Mouse (Mus musculus): ENCODE measurements around the gene Tbx20. TPM values are rescaled to one million over a fixed set of nuclear protein-coding genes. Genes with fewer than 3 reads are reported as not detected.

The Tbx20 gene
- polyA plus RNA-seq, 1 experiment, result 1.6 TPM

DNA sequence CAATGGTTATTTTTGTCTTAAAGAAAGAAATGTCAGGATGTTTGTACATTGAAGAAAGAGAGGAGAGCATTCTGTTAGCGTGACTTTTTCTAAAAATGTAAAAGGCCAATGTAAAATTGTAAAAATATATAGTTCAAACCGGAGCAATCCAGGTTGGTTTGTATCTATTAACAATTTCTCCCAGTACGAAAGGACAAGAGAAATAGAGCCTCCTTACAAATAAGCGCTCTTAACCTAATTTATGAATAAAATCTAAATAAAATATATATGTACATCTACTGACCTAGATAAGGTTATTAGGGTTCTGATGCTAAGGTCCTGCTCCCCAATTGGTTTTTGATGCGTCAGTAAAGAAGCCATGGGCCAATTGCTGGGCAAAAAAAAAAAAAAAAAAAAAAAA lies 29.1 kb downstream of the Tbx20 start:
- no peak for TF ChIP-seq CTCF (IDR thresholded peaks at IDR 0.05; ENCODE audit: borderline replicate concordance, control insufficient read depth, extremely low read depth, insufficient read depth, low read length, poor library complexity)
- TF ChIP-seq POLR2A (IDR thresholded peaks at IDR 0.05; ENCODE audit: control insufficient read depth, extremely low read depth, insufficient read depth, low read length, poor library complexity), result no peak
- Histone ChIP-seq H3K27me3 (ENCODE audit: control insufficient read depth, insufficient read depth, low read length) (no peaks in the 10 kb centered on the region), H3K36me3 (ENCODE audit: control insufficient read depth, insufficient read depth, low read length) (no peaks in the 10 kb centered on the region), H3K27ac (ENCODE audit: control insufficient read depth, insufficient read depth, low read length) (no peak overlapping the region), H3K4me3 (ENCODE audit: control insufficient read depth, insufficient read depth, low read length) (no peak overlapping the region), H3K4me1 (replicated peaks; ENCODE audit: control insufficient read depth, insufficient read depth, low read length) (no peaks in the 10 kb centered on the region)
- WGBS, result 90% methylated on average over 5 of the region's 5 CpGs
- DNase-seq, result no peak

DNA sequence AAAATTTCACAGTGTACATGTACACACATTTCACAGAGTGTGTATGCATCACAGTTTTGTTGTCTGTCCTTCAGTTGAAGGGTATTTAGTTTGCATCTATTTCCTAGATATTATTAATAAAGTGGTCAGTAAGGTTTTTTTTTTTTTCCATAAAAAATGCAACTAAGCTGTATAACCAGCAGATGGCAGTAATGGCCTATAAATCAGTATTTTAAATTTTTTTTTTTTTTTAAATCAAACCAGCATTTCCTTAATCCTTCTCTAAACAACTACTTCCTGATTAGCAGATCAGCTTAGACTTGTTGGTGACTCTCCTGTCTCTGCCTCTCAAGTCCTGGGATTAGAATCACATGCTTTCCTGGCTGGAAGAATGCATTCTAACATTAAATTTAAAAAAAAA lies 72.9 kb downstream of the Tbx20 start:
- no peak overlapping the region for H3K4me3 ChIP-seq (ENCODE audit: control insufficient read depth, insufficient read depth, low read length)
- H3K36me3 ChIP-seq (ENCODE audit: control insufficient read depth, insufficient read depth, low read length), result no peaks in the 10 kb centered on the region
- H3K27ac ChIP-seq (ENCODE audit: control insufficient read depth, insufficient read depth, low read length), result no peak overlapping the region
- no peak for DNase-seq
- H3K27me3 ChIP-seq (ENCODE audit: control insufficient read depth, insufficient read depth, low read length), result no peaks in the 10 kb centered on the region
- no peaks in the 10 kb centered on the region for H3K4me1 ChIP-seq (replicated peaks; ENCODE audit: control insufficient read depth, insufficient read depth, low read length)
- no peak for TF ChIP-seq CTCF (IDR thresholded peaks at IDR 0.05; ENCODE audit: borderline replicate concordance, control insufficient read depth, extremely low read depth, insufficient read depth, low read length, poor library complexity)
- TF ChIP-seq POLR2A (IDR thresholded peaks at IDR 0.05; ENCODE audit: control insufficient read depth, extremely low read depth, insufficient read depth, low read length, poor library complexity), result no peak

DNA sequence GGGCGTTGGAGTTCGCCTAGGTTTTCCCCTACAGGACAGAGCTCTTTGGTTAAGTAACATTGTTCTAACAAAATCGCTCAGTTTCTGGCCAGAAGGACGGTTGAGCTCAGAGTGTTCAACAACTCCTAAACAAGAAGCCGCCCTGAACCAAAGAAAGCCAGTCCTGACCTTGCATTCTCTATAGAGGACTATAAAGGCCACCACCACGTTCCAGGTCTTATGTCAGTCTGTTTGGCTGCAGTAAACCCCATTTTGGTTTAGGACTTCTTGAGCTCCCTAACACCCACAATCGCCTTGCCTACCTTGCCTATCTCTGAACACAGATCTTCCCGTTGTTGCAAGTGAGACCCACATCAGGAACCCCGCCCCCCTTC lies 77.7 kb downstream of the Tbx20 start:
- TF ChIP-seq POLR2A (IDR thresholded peaks at IDR 0.05; ENCODE audit: control insufficient read depth, extremely low read depth, insufficient read depth, low read length, poor library complexity) (no peak), CTCF (IDR thresholded peaks at IDR 0.05; ENCODE audit: borderline replicate concordance, control insufficient read depth, extremely low read depth, insufficient read depth, low read length, poor library complexity) (no peak)
- no peak overlapping the region for H3K27ac ChIP-seq (ENCODE audit: control insufficient read depth, insufficient read depth, low read length)
- H3K27me3 ChIP-seq (ENCODE audit: control insufficient read depth, insufficient read depth, low read length), result peaks cover 3% of the 10 kb centered on the region; the same call in 1 of the 2 replicates
- WGBS, result 19% methylated on average over 9 of the region's 9 CpGs
- no peak for DNase-seq
- H3K4me1 ChIP-seq (replicated peaks; ENCODE audit: control insufficient read depth, insufficient read depth, low read length), result 0 out of 2 replicates have a peak, but pooled peaks cover 3% of the 10 kb centered on the region
- H3K36me3 ChIP-seq (ENCODE audit: control insufficient read depth, insufficient read depth, low read length), result no peaks in the 10 kb centered on the region
- no peak overlapping the region for H3K4me3 ChIP-seq (ENCODE audit: control insufficient read depth, insufficient read depth, low read length)

DNA sequence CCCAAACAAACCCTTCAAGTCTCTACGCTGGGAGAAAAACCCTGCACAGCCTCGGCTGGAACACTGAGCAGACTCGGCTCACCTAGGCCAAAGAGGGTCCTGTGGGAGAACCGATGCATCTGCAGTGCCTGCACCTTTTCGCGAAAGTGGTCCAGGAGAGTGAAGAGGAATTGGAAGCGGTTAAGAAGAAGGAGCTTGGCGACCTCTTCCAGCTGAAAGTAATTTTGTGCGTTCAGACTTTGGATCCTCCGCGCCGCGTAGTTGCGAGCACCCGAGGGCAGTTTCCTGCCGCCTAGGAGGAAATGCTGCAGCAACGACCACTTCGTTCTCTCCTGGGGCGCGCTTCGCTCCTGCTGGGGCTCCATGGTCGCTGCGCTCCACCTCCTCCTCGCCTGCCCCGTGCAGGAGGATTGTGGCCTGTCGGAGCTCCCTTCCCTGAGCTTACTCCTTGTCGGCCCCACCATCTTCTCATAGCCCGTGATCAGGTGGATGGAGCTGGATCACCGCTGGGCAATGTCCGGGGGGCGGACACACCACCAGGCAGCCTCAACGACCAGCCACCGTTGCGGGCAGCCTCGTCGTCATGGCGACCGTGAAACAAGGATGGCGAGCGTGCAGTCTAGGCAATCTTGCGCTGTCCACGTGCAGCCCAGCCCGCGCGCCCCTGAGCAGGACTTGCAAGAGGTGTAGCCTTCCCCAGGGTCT lies 78.3 kb downstream of the Tbx20 start, which contains the start of gene Dpy19l2:
Gene Dpy19l2 (minus strand): TSS at position 594 of the 705 bp plus-strand sequence.
- Histone ChIP-seq H3K36me3 (ENCODE audit: control insufficient read depth, insufficient read depth, low read length) (no peaks in the 10 kb centered on the region), H3K4me3 (ENCODE audit: control insufficient read depth, insufficient read depth, low read length) (no peak within 1 kb of the TSS), H3K27ac (ENCODE audit: control insufficient read depth, insufficient read depth, low read length) (no peak within 1 kb of the TSS), H3K27me3 (ENCODE audit: control insufficient read depth, insufficient read depth, low read length) (peaks cover 3% of the 10 kb centered on the region; the same call in 1 of the 2 replicates), H3K4me1 (replicated peaks; ENCODE audit: control insufficient read depth, insufficient read depth, low read length) (0 out of 2 replicates have a peak, but pooled peaks cover 3% of the 10 kb centered on the region)
- TF ChIP-seq CTCF (IDR thresholded peaks at IDR 0.05; ENCODE audit: borderline replicate concordance, control insufficient read depth, extremely low read depth, insufficient read depth, low read length, poor library complexity) (no peak), POLR2A (IDR thresholded peaks at IDR 0.05; ENCODE audit: control insufficient read depth, extremely low read depth, insufficient read depth, low read length, poor library complexity) (no peak)
- WGBS, result 4% methylated on average over 45 of the region's 45 CpGs
- DNase-seq, result no peak

Other genes with a start within 250 kb of the Tbx20 start
- not detected in 2 replicates for gene Cypt4, start 149.1 kb downstream of the Tbx20 start, polyA plus RNA-seq (2012; rRNA removed)
- not detected in 2 replicates for gene Dpy19l2, start 78.0 kb downstream of the Tbx20 start, polyA plus RNA-seq (2012; rRNA removed)